Mouse (Mus musculus): Measurements from ENCODE around the gene Zcchc7.
"Not testable (repeated sequence)": the region's sequence is repeated elsewhere in the genome, so short reads cannot be mapped to it uniquely, and the experiment has no call there.

Zcchc7 gene

DNA sequence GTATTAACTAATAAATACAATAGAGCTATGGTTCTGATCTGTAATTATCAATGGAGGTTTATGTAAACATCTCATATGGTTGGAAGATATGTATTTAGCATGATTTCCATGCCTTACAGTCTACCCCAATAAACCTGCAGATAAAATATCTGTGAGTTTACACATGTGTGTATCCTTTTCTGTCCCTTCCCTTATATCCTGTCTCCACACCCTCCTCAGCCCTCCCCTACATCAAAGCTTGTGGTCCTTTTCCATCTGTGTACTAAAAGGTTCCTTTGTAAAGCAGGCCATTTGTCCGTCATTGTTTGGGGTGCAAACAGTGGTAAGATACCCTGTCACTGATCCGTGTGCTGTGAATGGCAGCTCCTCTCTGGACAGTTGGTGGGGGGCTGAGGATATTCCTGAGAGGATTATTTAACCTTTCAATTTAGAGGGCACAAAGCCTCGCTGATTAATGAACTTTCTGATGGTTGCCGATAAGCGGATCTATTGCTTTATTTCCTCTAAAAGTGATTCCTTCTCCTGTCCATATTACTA is 161.7 kb downstream of the Zcchc7 start:
- DNase-seq (ENCODE audit: low spot score) = no peak

DNA sequence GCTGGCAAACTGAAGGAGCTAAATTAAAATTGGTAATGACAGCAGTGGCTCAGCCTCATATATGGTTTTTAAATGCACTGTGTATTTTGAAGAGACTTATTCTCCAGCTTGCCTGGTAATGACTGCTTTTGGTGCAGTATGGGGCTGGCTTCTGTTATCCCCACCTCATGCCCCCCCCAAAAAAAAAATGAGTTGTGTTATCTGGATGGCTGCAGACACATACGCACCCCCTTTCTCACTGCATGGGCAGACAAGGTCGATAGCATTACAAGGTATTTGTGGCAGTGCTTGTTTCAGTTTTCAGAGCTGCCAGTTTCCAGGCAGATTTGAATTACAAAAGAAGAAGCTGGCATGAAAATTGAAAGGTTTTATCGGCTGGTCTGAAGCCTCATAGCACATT is 162.2 kb downstream of the Zcchc7 start:
- no peak for DNase-seq (ENCODE audit: low spot score)

DNA sequence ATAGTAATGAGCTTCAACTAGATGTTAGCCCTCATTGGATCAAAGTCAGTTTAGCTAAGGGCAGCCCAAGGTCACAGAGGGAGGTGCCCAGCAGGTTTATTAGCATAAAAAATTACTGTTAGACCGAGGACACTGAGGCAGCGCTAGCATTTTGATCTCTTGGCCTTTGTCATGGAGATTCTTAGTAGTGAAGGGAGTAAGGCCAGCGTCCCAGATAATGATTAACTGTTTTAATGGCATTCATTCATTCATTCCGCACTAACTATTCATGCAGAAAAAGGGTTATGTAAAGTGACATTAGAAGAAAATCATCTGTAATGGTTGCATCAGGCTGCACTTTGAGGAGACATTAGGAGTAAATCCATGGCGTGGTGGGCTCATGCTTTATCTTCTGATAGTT is 165.2 kb downstream of the Zcchc7 start:
- no peak for DNase-seq (ENCODE audit: low spot score)

DNA sequence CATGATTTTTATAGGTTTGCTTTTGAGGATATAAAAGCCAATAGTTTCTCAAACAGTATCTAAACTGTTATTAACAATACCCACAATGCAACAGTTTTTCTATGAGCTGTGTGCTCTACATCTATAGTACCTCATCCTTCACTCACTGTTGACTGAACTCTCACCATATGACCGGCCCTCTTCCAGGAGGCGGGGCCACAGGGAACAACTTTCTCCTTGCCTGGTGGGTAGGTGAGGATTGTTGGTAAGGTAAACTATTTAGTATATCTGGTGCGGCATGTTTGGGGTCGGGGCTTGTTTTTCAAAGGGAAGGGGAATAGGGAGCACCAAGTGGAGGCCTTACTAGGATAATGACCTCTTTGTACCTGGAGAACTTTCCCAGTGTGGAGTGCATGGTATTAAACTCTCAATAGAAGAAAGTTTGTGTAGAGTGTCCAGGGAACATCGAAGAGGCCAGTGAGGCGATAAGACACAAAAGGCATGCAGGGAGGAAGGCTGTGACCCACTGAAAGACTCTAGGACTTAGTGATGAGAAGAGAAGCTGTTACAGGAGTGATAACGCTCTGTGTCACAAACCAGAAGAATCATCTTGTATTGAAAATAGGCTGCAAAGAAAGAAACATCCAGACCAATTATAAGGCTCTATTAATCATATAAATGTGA is 166.9 kb downstream of the Zcchc7 start:
- DNase-seq (ENCODE audit: low spot score) = no peak

DNA sequence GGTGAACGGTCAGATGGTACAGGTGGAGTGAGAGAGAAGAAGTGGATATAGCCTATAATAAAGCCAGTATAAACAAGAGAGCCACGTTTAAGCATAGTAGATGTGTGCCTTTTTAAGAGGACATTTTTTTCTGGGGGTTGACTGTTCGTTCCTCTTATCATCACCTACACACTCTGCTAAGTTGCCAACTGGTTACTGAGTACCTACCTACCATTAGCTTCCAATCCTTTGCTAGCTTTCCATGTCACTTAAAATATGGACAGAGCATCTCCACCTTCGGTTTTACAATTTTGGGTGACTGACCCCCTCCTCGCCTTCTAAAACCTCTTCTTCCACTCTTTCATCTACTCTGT is 167.4 kb downstream of the Zcchc7 start:
- DNase-seq (ENCODE audit: low spot score) = no peak

DNA sequence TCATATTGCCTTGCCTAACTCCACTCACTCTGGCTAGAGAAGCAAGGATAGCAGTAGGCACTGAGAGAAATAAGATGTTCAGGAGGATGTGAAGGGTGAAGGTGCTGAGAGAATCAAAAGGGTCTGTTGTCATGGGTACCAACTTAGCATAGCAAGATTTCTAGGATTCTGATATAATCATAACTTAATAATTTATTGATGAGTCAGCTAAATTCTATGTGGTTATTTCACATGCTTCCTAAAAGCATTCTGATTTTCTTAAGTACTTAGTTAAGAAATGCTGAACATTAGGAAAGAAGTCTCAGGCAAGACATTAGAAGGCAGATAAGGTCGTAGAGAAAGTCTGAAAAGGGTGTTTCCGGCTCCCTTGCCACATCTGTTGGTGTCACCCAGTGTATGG is 172.3 kb downstream of the Zcchc7 start:
- DNase-seq (ENCODE audit: low spot score) = no peak

DNA sequence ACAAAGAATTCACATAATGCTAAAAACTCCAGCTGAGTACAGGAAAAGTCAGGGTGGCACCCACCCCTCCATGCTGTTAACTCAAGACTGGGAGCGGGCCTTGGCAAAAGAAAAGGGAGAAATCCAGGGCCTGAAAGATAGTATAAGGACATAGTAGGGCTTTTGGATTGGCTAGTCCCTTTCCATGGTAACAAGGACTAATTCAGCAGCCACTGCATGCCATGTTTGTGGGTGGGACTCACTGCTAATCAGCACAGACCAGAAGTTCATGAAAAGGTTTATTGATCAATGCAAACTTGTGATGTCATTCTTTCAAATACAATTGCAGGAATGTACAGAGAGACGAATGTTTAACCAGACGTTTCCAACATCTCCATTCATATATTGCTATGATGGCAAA is 173.1 kb downstream of the Zcchc7 start:
- DNase-seq (ENCODE audit: low spot score) = no peak

DNA sequence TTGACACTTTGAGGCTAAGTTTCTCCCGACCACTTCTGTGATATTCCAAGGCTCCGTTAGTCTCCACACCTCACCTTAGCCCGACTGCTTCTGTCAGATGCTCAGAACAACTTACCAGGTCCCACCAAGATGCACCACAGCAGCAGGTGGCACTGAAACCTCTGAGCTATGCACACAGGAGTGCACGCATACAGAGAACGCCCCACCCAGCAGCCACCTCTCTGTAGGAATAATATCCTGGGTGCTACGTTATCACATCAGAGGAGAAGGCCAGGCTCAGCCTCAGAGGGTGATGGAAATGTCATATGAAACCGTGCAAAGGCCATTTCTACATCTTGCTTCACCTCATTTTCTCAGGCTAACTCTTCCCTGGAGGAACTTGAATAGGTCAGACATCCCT is 174.7 kb downstream of the Zcchc7 start:
- no peak for DNase-seq (ENCODE audit: low spot score)

DNA sequence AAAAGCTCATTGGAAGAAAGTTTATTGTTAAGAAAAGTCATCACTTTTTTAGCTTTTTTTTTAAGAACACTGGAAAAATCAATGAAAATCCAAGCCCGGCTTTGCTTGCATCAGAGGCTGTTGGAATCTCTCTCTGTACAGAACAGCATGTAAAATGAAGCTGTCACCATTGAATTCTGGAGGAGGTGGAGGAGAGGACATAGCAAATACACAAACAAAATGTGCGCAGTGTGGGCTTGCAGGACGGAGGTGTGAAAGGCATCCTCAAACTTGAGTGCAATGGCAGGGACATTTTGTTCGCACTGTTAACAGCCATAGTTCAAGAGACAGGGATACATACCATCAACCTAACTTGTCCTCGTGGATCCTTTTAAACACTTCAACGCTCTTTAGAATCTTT is 176.1 kb downstream of the Zcchc7 start:
- no peak for DNase-seq (ENCODE audit: low spot score)

DNA sequence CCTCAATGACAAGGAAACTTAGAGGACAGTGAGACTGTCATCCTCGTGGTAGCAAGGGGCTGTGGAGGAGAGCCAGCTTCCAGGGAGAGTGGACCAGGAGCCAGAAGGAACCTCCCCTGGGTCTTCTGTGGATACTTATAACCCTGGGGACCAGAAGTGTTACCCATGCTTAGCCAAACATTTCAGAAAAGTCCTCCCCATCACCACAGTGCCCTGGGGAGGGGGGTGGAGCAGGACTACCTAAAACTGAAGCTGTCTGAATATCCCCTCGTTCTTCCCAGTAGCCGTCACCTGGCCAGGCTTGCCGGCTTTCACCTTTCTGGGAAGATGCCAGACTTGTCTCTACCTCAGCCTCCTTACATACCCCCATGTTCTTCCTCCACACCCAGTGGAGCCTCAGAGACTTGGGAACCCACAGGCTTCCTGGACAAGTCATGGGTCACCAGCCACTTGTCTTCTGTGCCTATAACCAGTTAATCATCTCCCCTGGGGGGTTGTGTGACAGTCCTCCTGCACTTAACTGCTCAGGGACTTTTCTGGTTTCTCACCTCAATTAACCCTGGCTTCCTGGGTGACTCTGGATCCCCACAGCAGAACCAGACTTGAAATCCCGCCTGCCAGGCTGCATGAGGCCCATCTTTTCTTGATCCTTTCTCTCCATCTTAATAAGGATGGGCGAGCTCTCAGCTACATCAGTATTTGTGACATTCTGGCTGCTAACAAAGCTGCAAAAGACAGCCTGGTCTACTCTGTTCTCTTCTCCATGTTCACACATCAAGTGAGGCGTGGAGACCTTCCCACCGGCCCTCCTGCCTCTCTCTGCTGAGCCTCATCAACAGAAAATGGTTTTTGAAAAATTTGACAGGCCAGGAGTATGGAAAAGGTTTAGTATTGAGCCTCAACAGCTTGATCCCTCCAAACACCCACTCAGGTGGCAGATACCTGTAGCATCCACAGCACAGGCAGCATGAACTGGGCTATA is 183.0 kb downstream of the Zcchc7 start:
- DNase-seq (ENCODE audit: low spot score) = no peak

DNA sequence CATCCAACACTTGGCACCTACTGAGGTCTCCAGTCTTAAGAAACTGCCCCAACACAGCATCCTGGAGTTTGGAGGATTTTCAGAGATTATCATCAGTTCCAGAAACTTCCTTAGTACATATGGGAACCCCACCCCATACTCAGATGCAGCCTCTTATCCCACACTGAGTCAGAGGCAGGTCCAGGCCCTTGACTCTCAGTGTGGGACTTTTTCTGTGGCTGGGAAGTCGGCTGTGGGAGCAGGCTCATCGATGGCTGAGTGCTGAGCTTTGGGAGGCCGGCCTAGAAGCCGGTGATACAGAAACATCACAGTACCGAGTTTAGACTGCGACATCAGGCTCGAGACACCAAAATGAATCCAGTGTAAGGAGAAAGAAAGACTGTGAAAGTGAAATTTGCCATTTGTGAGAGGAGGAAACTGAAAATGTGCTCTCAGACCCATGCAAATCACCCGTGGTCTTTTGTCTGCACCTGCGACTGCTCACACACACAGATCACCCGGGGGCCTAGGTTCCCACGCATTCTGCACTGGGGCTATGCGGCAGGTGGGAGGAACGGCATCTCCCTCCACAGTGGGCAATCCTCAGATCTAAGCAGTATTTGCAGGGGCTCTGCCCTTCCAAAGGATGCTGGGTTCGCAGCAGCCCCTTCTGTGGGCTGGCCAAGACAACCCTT is 184.0 kb downstream of the Zcchc7 start:
- no peak for DNase-seq (ENCODE audit: low spot score)

DNA sequence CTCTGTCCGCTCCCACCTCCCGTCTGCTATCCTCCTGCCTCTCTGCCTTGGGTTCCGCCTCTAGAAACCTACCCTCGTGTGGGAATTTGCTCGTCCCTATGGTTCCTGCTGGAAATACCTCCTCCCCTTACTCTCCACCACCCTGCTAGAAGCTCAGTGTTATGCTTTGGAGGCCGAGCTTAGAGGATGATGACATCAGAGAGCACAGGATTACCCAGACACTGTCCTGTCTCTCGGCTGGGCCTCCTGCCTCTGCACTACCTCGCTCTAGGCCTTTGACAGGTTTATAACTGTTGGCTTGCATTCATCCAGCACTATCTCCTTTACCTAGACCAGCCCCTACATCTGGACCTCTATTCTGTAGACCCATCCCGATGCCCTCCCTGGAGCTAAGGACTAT is 184.6 kb downstream of the Zcchc7 start:
- DNase-seq (ENCODE audit: low spot score) = no peak

DNA sequence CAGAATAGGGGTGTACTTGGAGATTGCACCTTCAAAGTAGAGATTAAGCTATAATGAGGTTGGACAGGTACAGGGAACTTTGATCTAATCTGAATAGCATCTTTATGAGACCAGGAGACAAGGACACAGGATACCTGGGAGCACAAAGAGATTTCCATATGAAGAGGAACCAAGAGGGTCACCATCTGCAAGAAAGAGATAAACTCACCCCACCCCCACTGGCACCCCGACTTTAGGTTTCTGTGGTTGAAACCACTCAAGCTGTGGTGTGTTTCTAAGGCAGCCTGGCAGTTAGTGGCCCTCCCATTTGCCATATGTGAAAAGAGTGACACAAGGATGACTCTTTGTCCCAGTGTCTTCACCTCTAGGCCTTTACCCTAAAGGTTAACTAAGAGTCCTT is 186.6 kb downstream of the Zcchc7 start:
- no peak for DNase-seq (ENCODE audit: low spot score)

DNA sequence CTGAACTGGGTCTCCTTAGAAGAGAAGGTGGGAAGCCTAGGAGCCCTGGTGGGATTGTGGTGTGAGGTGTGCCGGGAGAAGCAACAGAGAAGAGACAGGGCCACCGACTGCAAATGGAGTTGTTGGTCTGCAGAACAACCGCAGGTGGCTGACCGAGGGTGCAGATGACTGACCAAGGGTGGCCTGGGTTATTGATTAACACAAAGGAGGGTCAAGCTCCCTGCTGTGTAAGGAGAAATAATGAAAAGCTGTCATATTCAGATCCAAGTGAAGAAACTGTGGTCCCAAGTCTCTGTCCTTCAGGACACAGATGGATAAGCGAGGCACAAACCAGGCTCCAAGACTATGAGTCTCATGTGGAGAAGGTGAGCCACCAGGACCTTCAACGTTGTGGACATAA is 187.8 kb downstream of the Zcchc7 start:
- no peak for DNase-seq (ENCODE audit: low spot score)

DNA sequence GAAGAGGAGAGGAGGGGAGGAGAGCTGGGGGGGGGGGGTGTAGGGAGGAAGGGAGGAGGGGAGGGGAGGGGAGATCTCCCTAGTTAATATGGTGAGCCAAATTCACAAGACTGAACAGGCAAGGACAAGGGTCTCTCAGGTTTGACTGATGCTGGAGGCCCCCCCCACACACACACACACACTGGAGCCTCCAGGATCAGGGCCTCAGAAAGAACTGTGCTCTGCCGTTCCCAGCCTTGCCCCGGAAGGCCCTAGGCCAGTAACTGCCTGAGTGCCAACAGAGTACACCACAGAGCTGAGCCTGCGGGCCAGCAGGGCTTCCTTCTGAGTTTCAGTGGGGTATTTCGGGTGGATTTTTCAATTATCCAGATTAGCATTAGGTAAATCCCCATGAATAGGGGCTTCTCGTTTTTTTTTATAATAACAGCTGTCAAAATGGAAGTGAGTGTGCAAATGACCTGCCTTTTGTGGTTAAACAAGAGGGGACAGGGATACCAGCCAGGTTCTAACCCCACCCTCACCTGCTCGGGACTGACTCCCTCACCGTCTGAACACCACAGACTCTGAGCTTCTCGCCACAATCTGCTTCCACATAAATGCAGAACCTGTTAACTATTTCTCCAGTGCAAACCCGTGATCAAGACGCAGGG is 188.9 kb downstream of the Zcchc7 start:
- DNase-seq (ENCODE audit: low spot score) = no peak

DNA sequence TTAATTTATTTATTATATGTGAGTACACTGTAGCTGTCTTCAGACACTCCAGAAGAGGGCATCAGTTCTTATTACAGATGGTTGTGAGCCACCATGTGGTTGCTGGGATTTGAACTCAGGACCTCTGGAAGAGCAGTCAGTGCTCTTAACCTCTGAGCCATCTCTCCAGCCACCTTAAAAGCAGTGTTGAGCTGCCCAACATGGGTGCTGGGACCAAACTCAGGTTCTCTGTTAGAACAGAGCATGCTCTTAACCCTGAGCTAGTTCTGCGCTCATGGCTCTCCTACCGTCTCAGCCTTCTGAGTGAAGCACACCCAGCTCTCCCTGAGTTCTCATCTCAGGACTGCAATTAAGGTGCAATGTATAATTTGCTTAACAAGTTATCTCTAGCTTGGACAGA is 190.4 kb downstream of the Zcchc7 start:
- not testable (repeated sequence) for DNase-seq (ENCODE audit: low spot score)

DNA sequence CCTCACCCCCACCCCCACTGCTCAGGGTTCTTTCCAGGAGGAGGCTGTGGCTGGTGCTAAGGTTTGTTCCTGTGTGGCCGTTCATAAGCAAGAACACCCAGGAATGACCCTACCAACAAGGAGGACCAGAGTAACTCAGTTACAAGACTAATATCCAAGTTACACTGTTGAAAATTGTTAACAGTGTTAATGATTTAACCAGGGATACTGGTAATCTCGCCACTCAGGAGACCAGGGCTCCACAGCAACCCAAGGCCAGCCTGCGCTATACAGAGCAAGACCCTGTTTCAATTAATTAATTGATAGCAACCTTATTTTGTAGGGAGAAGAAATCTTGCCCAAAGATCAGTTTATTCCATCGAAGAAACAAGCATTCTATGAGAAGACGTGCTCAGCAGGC is 191.8 kb downstream of the Zcchc7 start:
- DNase-seq (ENCODE audit: low spot score) = no peak

DNA sequence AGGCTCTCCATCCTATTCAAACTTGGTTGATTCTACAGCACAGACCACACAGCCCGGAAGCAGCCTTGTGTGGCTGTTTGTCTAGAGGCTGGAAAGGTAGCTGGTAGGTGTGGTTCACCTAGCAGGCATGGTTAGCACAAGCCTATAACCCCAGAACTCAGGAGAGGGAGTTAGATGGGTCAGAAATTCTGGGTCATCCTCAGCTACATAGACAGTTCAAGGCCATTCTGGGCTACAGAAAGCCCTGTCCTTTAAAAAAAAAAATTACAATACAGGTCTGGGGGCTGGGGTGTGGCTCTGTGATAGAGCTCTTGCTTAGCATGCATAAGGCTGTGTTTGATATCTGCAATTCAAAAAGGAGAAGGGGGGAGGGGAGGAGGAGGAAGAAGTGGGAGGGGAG is 192.6 kb downstream of the Zcchc7 start:
- no peak for DNase-seq (ENCODE audit: low spot score)

DNA sequence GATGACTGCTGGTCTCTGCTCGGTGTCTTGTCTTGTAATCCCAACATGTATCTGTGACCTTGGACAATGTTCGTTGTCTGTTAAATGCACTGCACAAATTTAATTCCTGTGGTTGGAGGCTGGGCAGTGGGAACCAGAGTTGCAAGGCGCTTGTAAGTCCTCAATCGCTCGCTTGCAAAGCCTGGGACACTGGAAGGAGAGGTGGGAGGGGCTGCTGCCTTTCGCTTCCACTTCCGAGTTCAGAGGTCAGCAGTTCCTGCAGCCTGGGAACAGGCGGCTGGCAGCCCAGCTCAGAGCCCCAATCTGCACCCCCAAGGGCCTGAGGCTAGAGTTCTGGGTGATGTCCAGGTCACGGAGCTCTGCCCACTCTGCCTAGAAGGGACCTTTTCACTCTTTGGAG is 197.4 kb downstream of the Zcchc7 start:
- DNase-seq (ENCODE audit: low spot score) = no peak

DNA sequence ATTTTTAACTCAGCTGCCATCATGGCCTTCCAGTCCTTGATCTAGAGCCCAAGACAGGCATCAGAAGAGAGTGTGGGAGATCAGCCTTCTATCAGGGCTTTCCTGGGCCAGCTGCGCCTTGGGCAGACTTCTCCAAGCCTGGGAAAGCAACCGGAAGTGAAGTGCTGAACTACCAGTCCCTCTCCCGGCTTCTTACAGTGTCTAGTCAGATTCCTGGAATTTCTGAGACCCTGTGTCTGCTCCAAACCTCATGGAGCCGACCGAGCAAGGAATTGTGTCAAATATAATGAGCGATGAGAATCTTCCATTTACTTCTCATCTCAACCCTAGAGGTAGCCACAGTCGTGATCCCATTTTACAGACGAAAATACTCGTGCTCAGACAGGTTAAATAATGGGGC is 203.1 kb downstream of the Zcchc7 start:
- no peak for DNase-seq (ENCODE audit: low spot score)

DNA sequence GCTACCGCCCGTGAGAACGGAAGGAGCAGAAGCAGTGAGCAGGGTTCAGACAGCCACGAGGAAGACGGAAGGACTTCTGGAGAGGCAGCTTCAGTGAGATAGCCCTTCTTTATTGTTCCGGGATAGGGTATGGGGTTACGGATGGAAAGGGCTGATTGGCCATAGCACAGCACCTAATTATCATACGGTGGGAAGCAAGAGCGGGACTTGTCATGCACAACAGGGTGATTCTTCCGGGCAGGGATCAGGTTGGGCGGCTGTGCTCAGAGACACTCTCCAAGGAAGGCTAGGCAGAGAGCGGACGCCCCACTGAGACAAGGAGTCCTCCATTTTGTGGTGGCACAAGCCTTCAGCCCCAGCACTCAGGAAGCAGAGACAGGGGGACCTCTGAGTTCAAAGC is 203.5 kb downstream of the Zcchc7 start:
- DNase-seq (ENCODE audit: low spot score) = no peak

DNA sequence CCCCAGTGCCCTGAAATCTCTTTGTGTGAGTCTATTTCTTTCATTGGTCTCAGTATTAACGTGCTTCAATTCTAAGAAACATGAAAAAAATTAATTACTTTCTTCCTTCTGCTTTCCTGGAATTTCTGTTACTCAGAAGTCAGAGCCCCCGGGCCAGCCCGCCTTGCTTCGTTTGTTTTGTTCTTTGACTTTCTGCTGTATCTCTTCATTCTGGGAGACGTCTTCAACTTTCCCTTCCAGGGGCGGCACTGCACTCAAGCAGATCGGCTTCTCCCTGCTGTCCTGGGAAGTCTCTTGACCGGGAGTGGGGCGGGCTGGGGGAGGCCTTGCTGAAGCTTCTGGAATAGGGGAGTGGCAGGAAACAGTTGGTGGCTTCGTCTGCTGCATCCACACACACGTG is 207.5 kb downstream of the Zcchc7 start:
- DNase-seq (ENCODE audit: low spot score) = no peak
